Mouse (Mus musculus) heart, adult 2 months (tissue): ENCODE measurements around the gene Fam241a.

Experiments
- CTCF ChIP-seq: fragments of 200-600 bp; IDR thresholded peaks from 2 replicates; pipeline ENCODE4 v1.8.1; 2022; ENCODE audit warnings: antibody characterized with exemption, mild to moderate bottlenecking, moderate library complexity
- EP300 ChIP-seq: fragments of 200-500 bp; IDR thresholded peaks from 2 replicates; pipeline ENCODE4 v1.6.1; 2011; ENCODE audit warnings: low read depth, low read length, control low read depth; ENCODE audit not compliant: insufficient read depth
- POLR2A ChIP-seq: fragments of 200-500 bp; IDR thresholded peaks from 2 replicates; pipeline ENCODE4 v1.6.1; 2011; ENCODE audit warnings: mild to moderate bottlenecking, low read depth, low read length, control low read depth; ENCODE audit not compliant: insufficient read depth

DNA sequence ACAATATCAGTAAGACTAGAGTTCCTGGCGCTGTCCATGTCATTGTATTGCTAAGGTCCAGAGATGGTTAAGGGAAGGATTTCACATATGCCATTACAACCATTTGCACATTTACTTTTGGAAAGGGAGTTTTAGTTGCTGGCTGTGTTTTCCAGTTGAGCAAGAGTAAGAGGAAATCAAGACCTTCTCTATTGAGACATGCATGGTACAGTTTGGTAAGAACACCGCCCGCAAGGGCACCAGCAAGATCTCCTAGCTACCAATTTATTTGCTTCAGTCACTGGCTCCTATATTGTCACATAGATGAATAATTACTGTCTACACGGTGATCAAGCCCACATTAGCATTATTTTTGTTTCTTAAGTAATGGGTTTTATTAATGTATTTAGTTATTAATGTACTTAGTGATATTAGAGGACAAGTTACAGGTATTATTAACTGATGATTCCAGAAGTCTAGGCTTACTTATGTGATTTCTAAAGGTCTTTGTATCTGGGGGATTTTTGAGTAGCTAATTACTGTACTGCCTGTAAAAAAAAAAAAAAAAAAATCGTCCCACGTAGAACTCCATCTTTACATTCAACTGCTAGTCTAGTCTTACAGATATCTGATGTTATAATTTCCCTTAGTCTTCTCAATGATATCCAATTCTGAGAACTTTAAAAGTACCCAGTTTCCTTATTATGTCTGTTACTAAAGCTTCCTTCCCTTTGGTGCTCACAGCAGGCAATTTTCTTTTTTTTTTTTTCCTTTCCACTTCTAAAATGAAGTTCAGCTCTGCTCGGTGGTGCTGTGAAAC is 944 bp downstream of the Fam241a start:
- TF ChIP-seq CTCF (no peak), POLR2A (no peak), EP300 (no peak)
